Mouse (Mus musculus) forebrain, embryonic 12.5 days (tissue): ENCODE results near the gene Rps19bp1. TPM values are rescaled to one million over a fixed set of nuclear protein-coding genes. Genes with fewer than 3 reads are reported as not detected.

Experiments
- polyA plus RNA-seq: library from polyadenylated mRNA; unstranded; fragments of >200 nt; fragmentation: Nextera tagmentation; extraction: Ambion mirVana; gene quantifications from 2 replicates; pipeline ENCODE4 v1.2.1, GENCODE M21; 2016

Rps19bp1 gene
- polyA plus RNA-seq, 1 experiment from 2014 or later = 65.2 TPM

Other genes starting within 250 kb of the Rps19bp1 start
- 2.1 and 2.3 TPM in 2 replicates for gene Pdgfb, start 249.3 kb downstream of the Rps19bp1 start, polyA plus RNA-seq
- 12.1 and 13.9 TPM in 2 replicates for gene Syngr1, start 173.0 kb downstream of the Rps19bp1 start, polyA plus RNA-seq
- 659 and 694 TPM in 2 replicates for gene Rpl3, start 172.4 kb downstream of the Rps19bp1 start, polyA plus RNA-seq
- 40.5 and 44.0 TPM in 2 replicates for gene Tab1, start 131.2 kb downstream of the Rps19bp1 start, polyA plus RNA-seq
- 8.6 and 9.6 TPM in 2 replicates for gene Mgat3, start 90.6 kb downstream of the Rps19bp1 start, polyA plus RNA-seq
- 38.6 and 44.2 TPM in 2 replicates for gene Mief1, start 30.3 kb downstream of the Rps19bp1 start, polyA plus RNA-seq
- not detected in 2 replicates for gene AC140267.1, start 28.5 kb downstream of the Rps19bp1 start, polyA plus RNA-seq
- 132 and 142 TPM in 2 replicates for gene Atf4, start 9.1 kb downstream of the Rps19bp1 start, polyA plus RNA-seq
- gene Cacna1i, start 22.9 kb upstream of the Rps19bp1 start, polyA plus RNA-seq = 0.17 and 0.21 TPM in 2 replicates